Mouse (Mus musculus) erythroblast, adult 5-6 weeks (primary cell): ENCODE measurements around the gene Taf15. TPM values are rescaled to one million over a fixed set of nuclear protein-coding genes. Genes with fewer than 3 reads are reported as not detected.
"Not testable (repeated sequence)": the region's sequence is repeated elsewhere in the genome, so short reads cannot be mapped to it uniquely, and the experiment has no call there.

Experiments
- ATAC-seq: replicated peaks from 2 replicates; pipeline ENCODE4 v1.8.0; 2016; ENCODE audit warnings: moderate number of reproducible peaks, mild to moderate bottlenecking, moderate TSS enrichment, inconsistent platforms; ENCODE audit not compliant: poor library complexity, low FRiP score, severe bottlenecking
- total RNA-seq, 2 experiments: library from RNA; stranded (forward) in 1 of 2; stranded (reverse) in 1 of 2; fragments of 150-400 nt in 1 of 2; fragments of 200-764, 138-1000 nt in 1 of 2; gene quantifications; 2 replicates each; pipeline versions ENCODE4 v1.2.3 to v1.2.4; 2015 to 2017; ENCODE audit warnings: low replicate concordance in 2 of 2

Taf15 gene
- total RNA-seq, 2 experiments from 2014 or later, result 24.5 to 35.2 TPM

DNA sequence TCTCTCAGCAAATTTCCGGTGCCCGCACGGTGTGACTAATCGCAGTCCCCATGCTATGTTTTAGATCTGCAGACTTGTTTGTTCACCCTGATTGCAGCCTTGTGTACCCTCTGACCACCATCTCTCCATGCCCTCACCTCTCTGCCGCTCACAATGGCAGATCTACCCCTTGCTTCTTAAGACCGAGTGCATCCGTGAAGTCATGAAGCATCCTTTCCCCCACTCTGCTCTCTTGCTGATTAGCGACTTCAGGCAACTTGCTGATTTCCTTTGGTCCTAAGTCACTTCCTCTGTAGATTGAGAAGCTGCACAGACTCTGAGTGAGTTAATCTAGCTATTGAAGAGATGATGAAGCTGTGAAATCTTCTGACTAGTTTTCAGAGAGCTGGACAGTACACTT lies 61.3 kb downstream of the Taf15 start:
- ATAC-seq, result no peak

DNA sequence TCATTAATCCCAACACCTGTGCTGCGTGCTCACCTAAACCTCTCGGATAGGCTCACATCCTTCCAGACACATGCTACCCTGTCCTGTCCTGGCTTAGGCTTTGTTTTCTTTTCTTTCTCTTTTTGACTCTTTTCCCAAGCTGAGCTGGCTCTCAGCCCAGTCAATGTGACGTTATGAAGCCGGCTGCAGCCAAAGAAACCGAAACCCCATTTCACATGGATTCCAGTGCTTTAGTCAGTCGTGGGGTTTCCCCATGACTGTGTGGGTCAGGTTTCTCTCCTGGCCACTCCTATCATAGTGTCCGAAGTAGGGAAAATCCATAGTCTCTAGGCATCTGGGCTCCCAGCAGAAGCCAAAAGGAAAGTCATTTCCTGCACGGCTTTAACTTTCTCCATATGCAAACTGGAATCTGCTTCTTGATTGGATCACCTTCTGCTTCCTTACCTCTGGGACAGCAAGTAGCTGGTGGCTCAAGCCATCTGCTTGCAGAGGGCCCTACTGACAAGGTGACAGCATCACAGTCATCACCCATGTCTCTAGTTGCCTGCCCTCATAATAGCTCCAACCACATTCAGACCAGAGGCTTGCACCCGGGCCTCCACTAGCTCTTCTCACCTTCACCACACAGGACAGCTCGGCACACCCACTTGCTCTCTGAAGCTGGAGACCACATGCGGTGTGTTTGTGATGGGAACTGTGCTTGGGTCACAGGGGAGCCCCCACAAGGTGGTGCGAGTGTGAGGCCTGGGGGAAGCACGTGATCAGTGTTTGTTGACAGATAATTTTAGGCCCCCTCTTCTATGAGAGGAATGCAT lies 61.9 kb downstream of the Taf15 start:
- no peak for ATAC-seq

DNA sequence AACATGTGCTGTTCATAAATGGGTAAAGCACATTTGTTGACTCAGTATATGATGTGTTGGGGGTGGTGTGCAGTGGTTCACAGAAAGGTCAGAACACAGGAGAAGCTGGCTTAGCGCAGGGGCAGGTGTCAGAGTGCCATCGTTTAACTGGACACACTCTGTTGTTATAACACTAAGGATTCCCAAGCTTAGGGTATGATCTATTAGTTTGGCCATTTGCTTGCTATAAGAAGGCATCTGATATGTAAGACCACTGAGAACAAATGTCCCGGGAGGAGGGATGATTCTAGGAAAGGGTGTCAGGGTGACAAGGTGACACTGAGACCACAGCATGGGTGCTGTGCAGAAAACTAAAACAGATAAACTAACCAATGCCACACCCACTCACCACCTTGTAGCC lies 63.9 kb downstream of the Taf15 start:
- ATAC-seq, result no peak

DNA sequence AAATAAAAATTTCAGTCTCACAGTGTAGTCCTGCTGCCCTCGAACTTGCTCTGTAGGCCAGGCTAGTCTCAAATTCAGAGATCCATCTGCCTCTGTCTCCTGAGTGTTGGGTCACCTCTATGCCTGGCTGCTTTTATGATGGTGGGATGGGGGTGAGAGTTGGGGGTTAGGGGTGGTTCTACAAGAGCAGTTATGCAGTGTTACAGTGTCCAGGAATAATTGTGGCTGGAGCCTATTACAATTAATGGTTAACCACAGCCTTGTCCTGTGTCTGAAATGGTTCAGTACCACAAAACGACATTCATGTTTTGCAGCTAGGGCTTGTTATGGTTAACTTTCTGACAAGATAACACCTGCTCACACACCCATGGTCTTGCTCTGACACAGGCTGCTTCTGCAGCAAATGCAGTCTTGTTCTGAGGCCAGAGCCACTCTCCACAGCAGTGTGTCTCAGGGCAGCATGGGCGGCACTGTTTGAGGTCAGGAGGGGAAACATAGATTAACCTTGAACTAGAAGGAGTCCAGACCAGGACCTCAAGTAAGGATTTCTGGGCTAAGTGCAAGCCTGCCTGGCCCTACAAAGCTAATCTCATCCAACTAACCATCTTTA lies 65.9 kb downstream of the Taf15 start:
- ATAC-seq, result no peak

DNA sequence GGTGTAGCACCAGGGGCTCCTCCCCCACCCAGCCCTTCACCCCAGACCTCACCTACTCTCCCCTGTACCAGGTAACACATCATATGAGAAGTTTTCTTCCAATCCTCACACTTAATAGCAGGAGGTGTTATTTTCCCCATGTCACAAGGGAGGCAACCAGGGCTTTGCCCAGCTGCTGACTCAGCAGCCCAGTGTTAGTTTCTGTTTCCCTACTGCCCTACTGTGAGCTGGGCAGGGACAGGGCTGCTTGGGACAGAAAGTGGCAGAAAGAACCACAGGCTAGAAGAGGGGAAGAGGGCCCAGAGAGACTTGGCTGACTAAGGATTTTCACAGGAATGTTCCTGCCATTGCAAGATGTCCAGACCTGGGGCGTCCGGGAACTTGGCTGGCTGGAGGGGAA lies 68.0 kb downstream of the Taf15 start:
- ATAC-seq, result no peak

DNA sequence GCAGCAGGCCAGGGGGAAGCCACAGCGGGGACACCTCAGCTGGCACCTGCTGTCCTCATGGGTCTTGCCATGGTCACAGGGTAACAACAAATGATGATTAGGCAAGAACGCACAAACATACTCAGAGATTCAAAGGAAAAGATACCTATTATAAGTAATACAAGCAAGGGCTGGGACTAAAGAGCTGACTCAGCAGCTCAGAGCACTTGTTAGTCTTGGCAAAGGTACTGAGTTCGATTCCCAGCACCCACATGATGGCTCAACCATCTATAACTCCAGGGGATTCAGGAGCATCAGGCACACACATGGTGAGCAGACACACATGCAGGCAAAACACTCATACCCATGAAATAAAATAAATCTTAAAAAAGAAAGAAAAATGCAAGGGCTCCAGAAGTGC lies 68.5 kb downstream of the Taf15 start:
- ATAC-seq, result no peak

DNA sequence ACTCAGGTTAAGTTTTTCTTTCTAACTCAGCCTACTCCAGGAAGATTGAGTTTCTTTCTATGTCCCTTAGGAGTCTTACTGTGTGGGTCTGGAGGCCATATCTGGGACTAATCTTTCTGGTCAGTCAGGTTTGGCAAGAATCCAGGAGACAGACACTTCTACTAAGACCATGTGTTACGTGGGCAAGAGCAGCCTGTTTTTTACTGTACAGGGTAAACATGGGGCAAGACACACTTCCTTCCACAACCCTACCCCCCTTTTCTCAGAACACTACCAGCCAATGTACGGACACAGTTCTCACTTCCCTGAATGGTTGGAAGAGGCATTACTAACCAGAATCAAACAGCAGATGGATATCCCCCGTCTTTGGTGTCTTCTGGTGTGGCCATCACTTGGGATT lies 71.3 kb downstream of the Taf15 start:
- ATAC-seq, result no peak

DNA sequence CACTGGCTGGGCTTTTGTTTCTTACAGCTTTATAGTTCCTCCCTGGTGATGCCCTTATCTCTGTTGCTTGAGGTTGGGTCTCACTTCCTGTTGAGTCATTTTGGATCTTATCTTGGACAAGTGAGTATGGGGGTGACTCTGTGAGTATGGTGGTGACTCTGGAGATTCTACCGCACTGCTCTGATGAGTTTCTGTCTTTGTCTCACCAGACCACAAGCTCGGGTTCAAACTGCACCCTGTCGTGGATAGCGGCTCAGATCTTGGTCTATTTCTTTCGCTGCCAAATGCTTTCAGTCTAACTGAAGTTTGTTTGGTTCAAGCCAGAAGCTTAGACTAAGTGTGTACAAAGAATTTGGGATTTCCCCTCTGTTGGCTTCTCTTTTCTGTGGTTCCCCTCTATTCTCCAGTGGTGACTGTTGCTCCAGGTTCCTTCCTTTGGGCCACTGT lies 77.3 kb downstream of the Taf15 start:
- ATAC-seq, result no peak

DNA sequence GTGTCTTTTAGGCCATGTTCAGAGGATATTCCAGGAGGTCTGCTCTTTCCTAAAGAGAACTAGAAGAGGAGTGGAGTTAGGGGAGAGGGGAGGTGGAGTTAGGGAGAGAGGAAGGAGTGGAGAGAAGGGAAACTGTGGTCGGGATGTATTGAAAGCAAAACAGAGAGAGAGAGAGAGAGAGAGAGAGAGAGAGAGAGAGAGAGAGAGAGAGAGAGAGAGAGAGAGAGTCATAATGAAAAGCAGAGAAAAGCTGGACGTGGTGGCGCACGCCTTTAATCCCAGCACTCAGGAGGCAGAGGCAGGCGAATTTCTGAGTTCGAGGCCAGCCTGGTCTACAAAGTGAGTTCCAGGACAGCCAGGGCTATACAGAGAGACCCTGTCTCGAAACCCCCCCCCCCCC lies 78.2 kb downstream of the Taf15 start:
- not testable (repeated sequence) for ATAC-seq

DNA sequence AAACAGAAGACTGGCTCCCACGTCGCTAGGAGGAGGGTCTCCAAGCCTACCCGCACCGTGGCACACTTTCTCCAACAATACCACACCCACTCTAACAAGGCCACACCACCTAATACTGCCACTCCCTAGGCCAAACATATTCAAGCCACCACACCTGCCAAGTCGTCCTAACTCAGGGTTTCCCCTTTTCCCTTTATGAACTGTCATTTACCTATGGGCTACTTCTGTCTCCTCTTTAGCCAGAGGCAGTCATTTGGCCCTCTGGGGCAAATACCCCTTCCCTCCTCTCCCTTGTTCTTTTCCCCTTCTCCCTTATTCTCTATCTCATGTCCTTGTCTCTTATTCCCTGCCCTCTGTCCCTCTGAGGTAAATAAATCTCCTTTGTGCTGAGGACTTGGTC lies 78.8 kb downstream of the Taf15 start:
- ATAC-seq, result no peak

Other genes with a start within 250 kb of the Taf15 start
- 616 and 623 TPM in 2 replicates for gene Slfn14, start 186.4 kb upstream of the Taf15 start, total RNA-seq (2015; ENCODE audit: low replicate concordance)
- gene Slfn14, start 186.4 kb upstream of the Taf15 start, total RNA-seq (2017; ENCODE audit: low replicate concordance), result 920 and 955 TPM in 2 replicates
- gene Ap2b1, start 174.1 kb upstream of the Taf15 start, total RNA-seq (2015; ENCODE audit: low replicate concordance), result 20.8 and 28.2 TPM in 2 replicates
- 46.0 and 52.7 TPM in 2 replicates for gene Ap2b1, start 174.1 kb upstream of the Taf15 start, total RNA-seq (2017; ENCODE audit: low replicate concordance)
- gene Pex12, start 170.5 kb upstream of the Taf15 start, total RNA-seq (2015; ENCODE audit: low replicate concordance), result 1.3 and 2.9 TPM in 2 replicates
- gene Pex12, start 170.5 kb upstream of the Taf15 start, total RNA-seq (2017; ENCODE audit: low replicate concordance), result 1.3 and 3.9 TPM in 2 replicates
- not detected in 2 replicates for gene Rasl10b, start 63.9 kb upstream of the Taf15 start, total RNA-seq (2015; ENCODE audit: low replicate concordance)
- not detected in 2 replicates for gene Rasl10b, start 63.9 kb upstream of the Taf15 start, total RNA-seq (2017; ENCODE audit: low replicate concordance)
- gene Gas2l2, start 43.6 kb upstream of the Taf15 start, total RNA-seq (2015; ENCODE audit: low replicate concordance), result not detected in 2 replicates
- not detected in 2 replicates for gene Gas2l2, start 43.6 kb upstream of the Taf15 start, total RNA-seq (2017; ENCODE audit: low replicate concordance)
- gene 1700020L24Rik, start 35.4 kb upstream of the Taf15 start, total RNA-seq (2015; ENCODE audit: low replicate concordance), result 3.8 and 8.2 TPM in 2 replicates
- gene 1700020L24Rik, start 35.4 kb upstream of the Taf15 start, total RNA-seq (2017; ENCODE audit: low replicate concordance), result 8.9 and 24.8 TPM in 2 replicates
- 0.63 TPM in 1 of 2 replicates, not detected in the other for gene Mmp28, start 10.0 kb upstream of the Taf15 start, total RNA-seq (2015; ENCODE audit: low replicate concordance)
- 0.42 and 1.7 TPM in 2 replicates for gene Mmp28, start 10.0 kb upstream of the Taf15 start, total RNA-seq (2017; ENCODE audit: low replicate concordance)
- gene Heatr9, start 49.1 kb downstream of the Taf15 start, total RNA-seq (2015; ENCODE audit: low replicate concordance), result not detected in 2 replicates
- gene Heatr9, start 49.1 kb downstream of the Taf15 start, total RNA-seq (2017; ENCODE audit: low replicate concordance), result not detected in 2 replicates
- 12.3 TPM in 1 of 2 replicates, not detected in the other for gene Ccl5, start 57.4 kb downstream of the Taf15 start, total RNA-seq (2015; ENCODE audit: low replicate concordance)
- 5.9 TPM in 1 of 2 replicates, not detected in the other for gene Ccl5, start 57.4 kb downstream of the Taf15 start, total RNA-seq (2017; ENCODE audit: low replicate concordance)
- 23.6 and 31.3 TPM in 2 replicates for gene Ccl9, start 105.5 kb downstream of the Taf15 start, total RNA-seq (2015; ENCODE audit: low replicate concordance)
- gene Ccl9, start 105.5 kb downstream of the Taf15 start, total RNA-seq (2017; ENCODE audit: low replicate concordance), result 22.5 and 31.5 TPM in 2 replicates
- gene Ccl6, start 120.0 kb downstream of the Taf15 start, total RNA-seq (2015; ENCODE audit: low replicate concordance), result 95.3 and 103 TPM in 2 replicates
- gene Ccl6, start 120.0 kb downstream of the Taf15 start, total RNA-seq (2017; ENCODE audit: low replicate concordance), result 52.1 and 61.0 TPM in 2 replicates
- gene Rpl9-ps1, start 172.5 kb downstream of the Taf15 start, total RNA-seq (2015; ENCODE audit: low replicate concordance), result not detected in 2 replicates
- gene Rpl9-ps1, start 172.5 kb downstream of the Taf15 start, total RNA-seq (2017; ENCODE audit: low replicate concordance), result not detected in 2 replicates
- gene Ccl3, start 176.3 kb downstream of the Taf15 start, total RNA-seq (2015; ENCODE audit: low replicate concordance), result 48.7 and 55.7 TPM in 2 replicates
- 13.4 and 27.3 TPM in 2 replicates for gene Ccl3, start 176.3 kb downstream of the Taf15 start, total RNA-seq (2017; ENCODE audit: low replicate concordance)
- 4.2 and 4.4 TPM in 2 replicates for gene Ccl4, start 189.5 kb downstream of the Taf15 start, total RNA-seq (2015; ENCODE audit: low replicate concordance)
- gene Ccl4, start 189.5 kb downstream of the Taf15 start, total RNA-seq (2017; ENCODE audit: low replicate concordance), result 5.0 and 9.3 TPM in 2 replicates
- 22.7 and 23.4 TPM in 2 replicates for gene Wfdc17, start 230.9 kb downstream of the Taf15 start, total RNA-seq (2015; ENCODE audit: low replicate concordance)
- 4.5 TPM in 1 of 2 replicates, not detected in the other for gene Wfdc17, start 230.9 kb downstream of the Taf15 start, total RNA-seq (2017; ENCODE audit: low replicate concordance)
- not detected in 2 replicates for gene Wfdc18, start 235.9 kb downstream of the Taf15 start, total RNA-seq (2015; ENCODE audit: low replicate concordance)
- gene Wfdc18, start 235.9 kb downstream of the Taf15 start, total RNA-seq (2017; ENCODE audit: low replicate concordance), result not detected in 2 replicates